Mouse (Mus musculus) duodenum, adult 2 months (tissue): Measurements from ENCODE around the gene Gpr176. TPM values are rescaled to one million over a fixed set of nuclear protein-coding genes. Genes with fewer than 3 reads are reported as not detected.

Experiments used
- polyA plus RNA-seq: library from polyadenylated mRNA; depleted of rRNA; stranded (reverse); fragments of >200 nt; gene quantifications from 2 replicates; pipeline ENCODE4 v1.2.3, GENCODE M21; 2012; ENCODE audit warnings: low replicate concordance; rRNA removed

Gpr176 gene
- polyA plus RNA-seq, result 0.02 and 0.08 TPM in 2 replicates

GRCm38 (mm10) chr2:118372901-118373571 is at the start of gene Gpr176:
Gene Gpr176 (minus strand): TSS chr2:118373419.

GRCm38 (mm10) chr2:118388341-118389335 is 15.4 kb upstream of the Gpr176 start, which contains the start of gene Eif2ak4:
Gene Eif2ak4 (plus strand): TSS chr2:118388618.

GRCm38 (mm10) chr2:118256621-118257053 is 116.6 kb downstream of the Gpr176 start, which contains the start of gene Fsip1:
Gene Fsip1 (minus strand): TSS chr2:118256966.

Other genes with a start within 250 kb of the Gpr176 start
- not detected in 2 replicates for gene Fsip1, start 116.5 kb downstream of the Gpr176 start, polyA plus RNA-seq
- gene Eif2ak4, start 15.2 kb upstream of the Gpr176 start, polyA plus RNA-seq, result 1.2 and 3.6 TPM in 2 replicates
- 12.4 and 18.6 TPM in 2 replicates for gene Srp14, start 106.3 kb upstream of the Gpr176 start, polyA plus RNA-seq
- gene Bmf, start 176.3 kb upstream of the Gpr176 start, polyA plus RNA-seq, result 4.7 and 8.3 TPM in 2 replicates
- 2.7 and 3.5 TPM in 2 replicates for gene Bub1b, start 224.8 kb upstream of the Gpr176 start, polyA plus RNA-seq